Mouse (Mus musculus): ENCODE data around the gene Spag5.
"Not testable (repeated sequence)": the region's sequence is repeated elsewhere in the genome, so short reads cannot be mapped to it uniquely, and the experiment has no call there.

Spag5 gene

GRCm38 (mm10) chr11:78301357-78302084 is at the start of gene Spag5:
Gene Spag5 (plus strand): TSS chr11:78301529.
- peak; percentile 85 for DNase-seq (ENCODE audit: low spot score)

GRCm38 (mm10) chr11:78256618-78257017 is 44.7 kb upstream of the Spag5 start:
- DNase-seq (ENCODE audit: low spot score), result no peak

- DNase-seq (ENCODE audit: low spot score), result no peak
Observed at GRCm38 (mm10) chr11:78260489-78261258, 40.7 kb upstream of the Spag5 start.

GRCm38 (mm10) chr11:78261380-78262352 is 39.7 kb upstream of the Spag5 start, which contains the start of gene 2610507B11Rik:
Gene 2610507B11Rik (plus strand): TSS chr11:78261752.
- peak; percentile 79 for DNase-seq (ENCODE audit: low spot score)

GRCm38 (mm10) chr11:78262550-78262949 is 38.8 kb upstream of the Spag5 start:
- peak; percentile 32 for DNase-seq (ENCODE audit: low spot score)

GRCm38 (mm10) chr11:78265571-78265970 is 35.8 kb upstream of the Spag5 start:
- no peak for DNase-seq (ENCODE audit: low spot score)

GRCm38 (mm10) chr11:78271986-78272385 is 29.3 kb upstream of the Spag5 start:
- DNase-seq (ENCODE audit: low spot score), result peak; percentile 68

GRCm38 (mm10) chr11:78275596-78275995 is 25.7 kb upstream of the Spag5 start:
- DNase-seq (ENCODE audit: low spot score), result no peak

- not testable (repeated sequence) for DNase-seq (ENCODE audit: low spot score)
Observed at GRCm38 (mm10) chr11:78276169-78276568, 25.2 kb upstream of the Spag5 start.

- DNase-seq (ENCODE audit: low spot score), result no peak
Observed at GRCm38 (mm10) chr11:78278853-78279252, 22.5 kb upstream of the Spag5 start.

- no peak for DNase-seq (ENCODE audit: low spot score)
Observed at GRCm38 (mm10) chr11:78279586-78279985, 21.7 kb upstream of the Spag5 start.

GRCm38 (mm10) chr11:78289146-78289763 is 12.1 kb upstream of the Spag5 start:
- no peak for DNase-seq (ENCODE audit: low spot score)

- DNase-seq (ENCODE audit: low spot score), result peak; percentile 44
Observed at GRCm38 (mm10) chr11:78290654-78291053, 10.7 kb upstream of the Spag5 start, which contains the start of gene BC030499. Gene BC030499 (plus strand): TSS chr11:78290841.

- DNase-seq (ENCODE audit: low spot score), result no peak
Observed at GRCm38 (mm10) chr11:78294585-78294984, 6.7 kb upstream of the Spag5 start.

- DNase-seq (ENCODE audit: low spot score), result no peak
Observed at GRCm38 (mm10) chr11:78300917-78301316, 412 bp upstream of the Spag5 start.

GRCm38 (mm10) chr11:78305272-78305671 is 3.9 kb downstream of the Spag5 start:
- DNase-seq (ENCODE audit: low spot score), result no peak

GRCm38 (mm10) chr11:78310861-78311511 is 9.7 kb downstream of the Spag5 start:
- no peak for DNase-seq (ENCODE audit: low spot score)

- no peak for DNase-seq (ENCODE audit: low spot score)
Observed at GRCm38 (mm10) chr11:78313662-78314061, 12.3 kb downstream of the Spag5 start.

GRCm38 (mm10) chr11:78318411-78318810 is 17.1 kb downstream of the Spag5 start:
- DNase-seq (ENCODE audit: low spot score), result no peak

- DNase-seq (ENCODE audit: low spot score), result no peak
Observed at GRCm38 (mm10) chr11:78322076-78322831, 20.9 kb downstream of the Spag5 start.
